In the genomic region with DNA sequence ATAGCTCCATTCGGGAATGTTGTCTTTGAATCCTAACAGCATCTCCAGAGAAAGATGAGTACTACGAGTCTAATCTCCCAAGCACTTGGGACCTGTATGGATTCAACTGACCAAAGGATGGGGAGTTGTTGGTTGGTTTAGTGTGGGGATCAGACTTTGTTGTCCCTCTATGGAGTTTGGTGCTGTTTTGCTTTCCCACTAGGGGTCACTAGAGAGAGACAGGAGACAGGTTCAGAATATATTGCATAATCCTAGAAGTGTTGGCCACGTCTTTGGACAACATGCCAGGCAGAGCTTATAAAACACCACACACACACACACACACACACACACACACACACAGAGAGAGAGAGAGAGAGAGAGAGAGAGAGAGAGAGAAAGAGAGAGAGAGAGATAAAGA, we compare ENCODE assay signal across 9 mouse cellular contexts.
DNase-seq lines count a peak whose midpoint lies in the region; ATAC-seq and TF ChIP-seq lines count a peak whose summit lies in the region.
"Had no signal": no experiment of that assay in that cellular context is flagged by ENCODE, and none has a peak within 500 bp of the region (broad histone marks: within the 10 kb centered on the region; RNA-seq: fewer than 3 reads in every experiment).

No protein-coding gene starts in this region.

- no peaks in the 10 kb centered on the region for H3K36me3 ChIP-seq in lung, embryonic 14.5 days (ENCODE audit: insufficient read depth)
- no peaks in the 10 kb centered on the region for H3K36me3 ChIP-seq in forebrain, embryonic 16.5 days (ENCODE audit: control insufficient read depth, insufficient read depth)
- H3K36me3 ChIP-seq: hindbrain, embryonic 15.5 days had no signal

- ATAC-seq in cerebellum, adult (ENCODE audit: insufficient number of reproducible peaks, low FRiP score, low TSS enrichment): no peak
- ATAC-seq in lung, embryonic 14.5 days (ENCODE audit: insufficient read depth): no peak
- ATAC-seq in forebrain, embryonic 16.5 days: no peak

- peak; percentile 69 for TF ChIP-seq CTCF in lung, embryonic 14.5 days (IDR thresholded peaks at IDR 0.05; ENCODE audit: low read depth)
- TF ChIP-seq CTCF in lung, adult 2 months (IDR thresholded peaks at IDR 0.05; ENCODE audit: insufficient read depth, low read length): no peak

- no peak for TF ChIP-seq POLR2A in lung, adult 2 months (IDR thresholded peaks at IDR 0.05; ENCODE audit: borderline replicate concordance, extremely low read depth, low read depth, low read length)

- no peak overlapping the region for H3K27ac ChIP-seq in lung, embryonic 14.5 days (ENCODE audit: low read depth)
- H3K27ac ChIP-seq in forebrain, embryonic 16.5 days (ENCODE audit: low read length): no peak overlapping the region
- H3K27ac ChIP-seq: hindbrain, embryonic 15.5 days had no signal

- H3K4me3 ChIP-seq in lung, embryonic 14.5 days (ENCODE audit: low read depth, low read length): no peak overlapping the region
- no peak overlapping the region for H3K4me3 ChIP-seq in lung, adult 2 months (replicated peaks; ENCODE audit: extremely low read depth, low read depth, low read length)
- H3K4me3 ChIP-seq in forebrain, embryonic 16.5 days (replicated peaks; ENCODE audit: low read length): no peak overlapping the region
- H3K4me3 ChIP-seq: hindbrain, embryonic 15.5 days had no signal

- H3K4me2 ChIP-seq in lung, embryonic 14.5 days: no peak overlapping the region
- no peak overlapping the region for H3K4me2 ChIP-seq in forebrain, embryonic 16.5 days (ENCODE audit: low read length)
- H3K4me2 ChIP-seq: hindbrain, embryonic 15.5 days had no signal

- no peaks in the 10 kb centered on the region for H3K9me3 ChIP-seq in lung, embryonic 14.5 days (ENCODE audit: low read depth, low read length)
- H3K9me3 ChIP-seq in forebrain, embryonic 16.5 days (ENCODE audit: control insufficient read depth, low read length): no peaks in the 10 kb centered on the region
- H3K9me3 ChIP-seq: hindbrain, embryonic 15.5 days had no signal

- H3K4me1 ChIP-seq in lung, embryonic 14.5 days (ENCODE audit: insufficient read depth): peaks cover 8% of the 10 kb centered on the region
- H3K4me1 ChIP-seq in lung, adult 2 months (ENCODE audit: control insufficient read depth, insufficient read depth, low read length): no peaks in the 10 kb centered on the region
- no peaks in the 10 kb centered on the region for H3K4me1 ChIP-seq in forebrain, embryonic 16.5 days (replicated peaks; ENCODE audit: control insufficient read depth, insufficient read depth, low read length)
- H3K4me1 ChIP-seq: hindbrain, embryonic 15.5 days had no signal

- no peaks in the 10 kb centered on the region for H3K27me3 ChIP-seq in lung, embryonic 14.5 days (ENCODE audit: insufficient read depth, low read length)
- H3K27me3 ChIP-seq in forebrain, embryonic 16.5 days (replicated peaks; ENCODE audit: control insufficient read depth, insufficient read depth, low read length): 0 out of 2 replicates have a peak, but pooled peaks cover 2% of the 10 kb centered on the region
- H3K27me3 ChIP-seq: hindbrain, embryonic 15.5 days had no signal

- no peak overlapping the region for H3K9ac ChIP-seq in lung, embryonic 14.5 days
- no peak overlapping the region for H3K9ac ChIP-seq in forebrain, embryonic 16.5 days (replicated peaks; ENCODE audit: low read depth, low read length)
- H3K9ac ChIP-seq: hindbrain, embryonic 15.5 days had no signal

- DNase-seq in cerebellum, postnatal 10 days: peak; percentile 58 to 74
- peak; percentile 69 for DNase-seq in lung, embryonic 14.5 days
- no peak for DNase-seq in lung, adult 2 months
- peak; percentile 46 for DNase-seq in c-Kit-positive CD71-negative TER-119-negative erythroid progenitor cells, embryonic 14.5 days (ENCODE audit: low read depth)
- DNase-seq in kidney, postnatal 10 days: peak; percentile 41
- DNase-seq in thymus, postnatal 10 days (ENCODE audit: low spot score in 2 of 2): peak; percentile 22 to 67

- 49% methylated on average over 3 of the region's 3 CpGs for WGBS in lung, embryonic 14.5 days
- 44% methylated on average over 3 of the region's 3 CpGs for WGBS in lung, adult 2 months
- 59% methylated on average over 3 of the region's 3 CpGs for WGBS in forebrain, embryonic 16.5 days
